Mouse (Mus musculus): ENCODE results near the gene Gm3776. TPM values are rescaled to one million over a fixed set of nuclear protein-coding genes. Genes with fewer than 3 reads are reported as not detected.
"Not testable (repeated sequence)": the region's sequence is repeated elsewhere in the genome, so short reads cannot be mapped to it uniquely, and the experiment has no call there.

Gm3776 gene
- polyA plus RNA-seq, 1 experiment from 2014 or later, result 32.2 TPM

- not testable (repeated sequence) for H3K27me3 ChIP-seq (replicated peaks); H3K27ac ChIP-seq; H3K36me3 ChIP-seq; H3K4me3 ChIP-seq (replicated peaks); ATAC-seq (ENCODE audit: insufficient read depth, low FRiP score, low read depth); H3K9me3 ChIP-seq; H3K4me2 ChIP-seq; H3K9ac ChIP-seq; H3K4me1 ChIP-seq
- 9% methylated on average over 6 of the region's 6 CpGs for WGBS
Measured at GRCm38 (mm10) chr9:78296089-78296488, 39.2 kb downstream of the Gm3776 start.

GRCm38 (mm10) chr9:78298232-78298631 is 41.3 kb downstream of the Gm3776 start:
- 74% methylated on average over 1 of the region's 1 CpGs for WGBS
- Histone ChIP-seq H3K36me3 (no peaks in the 10 kb centered on the region), H3K9me3 (no peaks in the 10 kb centered on the region), H3K27ac (no peak overlapping the region), H3K4me1 (no peaks in the 10 kb centered on the region), H3K4me3 (replicated peaks) (no peak overlapping the region), H3K4me2 (no peak overlapping the region), H3K27me3 (replicated peaks) (no peaks in the 10 kb centered on the region), H3K9ac (no peak overlapping the region)
- no peak for ATAC-seq (ENCODE audit: insufficient read depth, low FRiP score, low read depth)

GRCm38 (mm10) chr9:78299143-78299542 is 42.2 kb downstream of the Gm3776 start:
- H3K9me3 ChIP-seq; H3K4me2 ChIP-seq; H3K9ac ChIP-seq; H3K4me1 ChIP-seq; H3K27me3 ChIP-seq (replicated peaks); H3K4me3 ChIP-seq (replicated peaks); H3K36me3 ChIP-seq; H3K27ac ChIP-seq: not testable (repeated sequence)
- ATAC-seq (ENCODE audit: insufficient read depth, low FRiP score, low read depth), result 0 out of 2 replicates have a peak, but pooled peaks have one; percentile 18
- WGBS, result 67% methylated on average over 1 of the region's 1 CpGs

- H3K36me3 ChIP-seq; H3K9me3 ChIP-seq; ATAC-seq (ENCODE audit: insufficient read depth, low FRiP score, low read depth); H3K4me3 ChIP-seq (replicated peaks); H3K27ac ChIP-seq; H3K27me3 ChIP-seq (replicated peaks); H3K4me2 ChIP-seq; H3K4me1 ChIP-seq; H3K9ac ChIP-seq: not testable (repeated sequence)
- 71% methylated on average over 3 of the region's 3 CpGs for WGBS
Measured at GRCm38 (mm10) chr9:78308122-78308521, 51.2 kb downstream of the Gm3776 start.

DNA sequence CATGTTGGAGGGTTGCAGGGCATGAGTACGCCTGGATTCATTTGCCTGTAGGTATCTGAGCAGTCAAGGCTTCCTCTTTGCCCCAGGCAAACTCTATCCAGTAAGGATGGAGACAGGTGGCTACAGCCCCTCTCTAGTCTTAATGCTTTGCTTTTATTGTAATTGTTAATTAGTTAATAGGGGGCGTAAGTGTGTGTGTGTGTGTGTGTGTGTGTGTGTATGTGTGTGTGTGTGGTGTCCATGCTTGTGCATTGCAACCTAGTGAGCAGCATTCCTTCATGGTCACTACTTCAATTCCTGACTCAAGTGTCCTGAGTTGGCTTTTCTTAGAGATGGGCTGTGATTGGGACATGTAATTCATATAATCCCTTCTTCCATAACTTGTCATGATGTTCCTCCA is 57.8 kb downstream of the Gm3776 start, which contains the start of gene Omt2a:
Gene Omt2a (minus strand): TSS at position 101 of the 400 bp plus-strand sequence.
- H3K9ac ChIP-seq, result no peak within 1 kb of the TSS
- no peaks in the 10 kb centered on the region for H3K27me3 ChIP-seq (replicated peaks)
- WGBS, result 80% methylated on average over 2 of the region's 2 CpGs
- H3K9me3 ChIP-seq, result no peaks in the 10 kb centered on the region
- H3K4me1 ChIP-seq, result no peaks in the 10 kb centered on the region
- no peaks in the 10 kb centered on the region for H3K36me3 ChIP-seq
- H3K27ac ChIP-seq, result no peak within 1 kb of the TSS
- ATAC-seq (ENCODE audit: insufficient read depth, low FRiP score, low read depth), result no peak
- no peak within 1 kb of the TSS for H3K4me2 ChIP-seq
- H3K4me3 ChIP-seq (replicated peaks), result no peak within 1 kb of the TSS

Other genes starting within 250 kb of the Gm3776 start
- gene Gcm1, start 205.2 kb upstream of the Gm3776 start, polyA plus RNA-seq (2015; fragmentation: Nextera tagmentation; extraction: Ambion mirVana), result not detected in 2 replicates
- 44.1 and 46.1 TPM in 2 replicates for gene Fbxo9, start 148.1 kb upstream of the Gm3776 start, polyA plus RNA-seq (2015; fragmentation: Nextera tagmentation; extraction: Ambion mirVana)
- 20.8 and 25.9 TPM in 2 replicates for gene Ick, start 147.9 kb upstream of the Gm3776 start, polyA plus RNA-seq (2015; fragmentation: Nextera tagmentation; extraction: Ambion mirVana)
- gene Gsta4, start 74.4 kb upstream of the Gm3776 start, polyA plus RNA-seq (2015; fragmentation: Nextera tagmentation; extraction: Ambion mirVana), result 433 and 454 TPM in 2 replicates
- 36.1 and 42.7 TPM in 2 replicates for gene Gsta1, start 26.5 kb upstream of the Gm3776 start, polyA plus RNA-seq (2015; fragmentation: Nextera tagmentation; extraction: Ambion mirVana)
- 0.42 and 1.0 TPM in 2 replicates for gene Gm10639, start 32.8 kb downstream of the Gm3776 start, polyA plus RNA-seq (2015; fragmentation: Nextera tagmentation; extraction: Ambion mirVana)
- gene Omt2a, start 57.7 kb downstream of the Gm3776 start, polyA plus RNA-seq (2015; fragmentation: Nextera tagmentation; extraction: Ambion mirVana), result not detected in 2 replicates
- gene Omt2b, start 70.5 kb downstream of the Gm3776 start, polyA plus RNA-seq (2015; fragmentation: Nextera tagmentation; extraction: Ambion mirVana), result not detected in 2 replicates
- 9.6 and 11.7 TPM in 2 replicates for gene Gsta2, start 98.7 kb downstream of the Gm3776 start, polyA plus RNA-seq (2015; fragmentation: Nextera tagmentation; extraction: Ambion mirVana)
- gene Dppa5a, start 111.0 kb downstream of the Gm3776 start, polyA plus RNA-seq (2015; fragmentation: Nextera tagmentation; extraction: Ambion mirVana), result not detected in 2 replicates
- 0.37 and 0.50 TPM in 2 replicates for gene Ooep, start 121.6 kb downstream of the Gm3776 start, polyA plus RNA-seq (2015; fragmentation: Nextera tagmentation; extraction: Ambion mirVana)
- gene Ddx43, start 138.6 kb downstream of the Gm3776 start, polyA plus RNA-seq (2015; fragmentation: Nextera tagmentation; extraction: Ambion mirVana), result 0.19 and 0.30 TPM in 2 replicates
- gene Cgas, start 186.1 kb downstream of the Gm3776 start, polyA plus RNA-seq (2015; fragmentation: Nextera tagmentation; extraction: Ambion mirVana), result 2.5 and 2.8 TPM in 2 replicates
- 25.6 and 26.1 TPM in 2 replicates for gene Mto1, start 191.1 kb downstream of the Gm3776 start, polyA plus RNA-seq (2015; fragmentation: Nextera tagmentation; extraction: Ambion mirVana)
- gene Gm17324, start 191.7 kb downstream of the Gm3776 start, polyA plus RNA-seq (2015; fragmentation: Nextera tagmentation; extraction: Ambion mirVana), result 1.2 and 1.3 TPM in 2 replicates
- gene Eef1a1, start 232.0 kb downstream of the Gm3776 start, polyA plus RNA-seq (2015; fragmentation: Nextera tagmentation; extraction: Ambion mirVana), result 4,240 and 4,503 TPM in 2 replicates